Mouse (Mus musculus): ENCODE data around the gene Srxn1. TPM values are rescaled to one million over a fixed set of nuclear protein-coding genes. Genes with fewer than 3 reads are reported as not detected.

Gene Srxn1
- polyA plus RNA-seq, 1 experiment from 2014 or later, result 11.1 TPM

DNA sequence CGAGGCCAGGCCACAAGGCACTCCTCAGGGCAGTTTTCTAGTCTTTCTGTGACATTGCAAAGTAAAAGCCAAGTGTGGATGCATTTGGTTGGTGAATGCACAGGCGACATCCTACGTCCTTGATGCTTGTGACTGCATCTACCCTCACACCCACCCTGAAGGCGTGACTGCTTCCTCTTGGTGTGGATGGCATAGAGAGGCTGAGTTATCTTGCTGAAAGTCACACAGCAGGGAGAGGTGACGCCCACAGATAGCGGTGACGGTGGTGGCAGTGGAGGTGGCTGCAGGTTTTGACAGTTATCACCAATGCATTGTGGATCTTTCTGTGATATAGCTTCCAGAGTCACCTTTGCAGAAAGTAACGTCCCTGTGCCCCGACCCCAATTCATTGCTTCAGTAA lies 17.6 kb downstream of the Srxn1 start:
- H3K27ac ChIP-seq (replicated peaks), result peak overlapping the region; percentile 63
- no peaks in the 10 kb centered on the region for H3K36me3 ChIP-seq (replicated peaks)
- H3K9ac ChIP-seq, result no peak overlapping the region
- WGBS (ENCODE audit: insufficient replicate concordance), result 13% methylated on average over 9 of the region's 9 CpGs
- H3K4me3 ChIP-seq (replicated peaks), result no peak overlapping the region
- peaks cover 43% of the 10 kb centered on the region for H3K4me1 ChIP-seq (replicated peaks)
- peak; percentile 98 for ATAC-seq (ENCODE audit: insufficient read depth)
- H3K27me3 ChIP-seq, result no peaks in the 10 kb centered on the region
- H3K9me3 ChIP-seq (replicated peaks), result no peaks in the 10 kb centered on the region
- peak overlapping the region; percentile 54 for H3K4me2 ChIP-seq

- ATAC-seq (ENCODE audit: insufficient read depth), result no peak
- Histone ChIP-seq H3K9ac (no peak overlapping the region), H3K4me2 (no peak overlapping the region), H3K9me3 (replicated peaks) (no peaks in the 10 kb centered on the region), H3K36me3 (replicated peaks) (no peaks in the 10 kb centered on the region), H3K27me3 (peaks cover 28% of the 10 kb centered on the region), H3K4me1 (replicated peaks) (peaks cover 23% of the 10 kb centered on the region), H3K27ac (replicated peaks) (no peak overlapping the region), H3K4me3 (replicated peaks) (no peak overlapping the region)
- 61% methylated on average over 2 of the region's 2 CpGs for WGBS (ENCODE audit: insufficient replicate concordance)
Observed at GRCm38 (mm10) chr2:152128597-152128996, 23.3 kb downstream of the Srxn1 start.

DNA sequence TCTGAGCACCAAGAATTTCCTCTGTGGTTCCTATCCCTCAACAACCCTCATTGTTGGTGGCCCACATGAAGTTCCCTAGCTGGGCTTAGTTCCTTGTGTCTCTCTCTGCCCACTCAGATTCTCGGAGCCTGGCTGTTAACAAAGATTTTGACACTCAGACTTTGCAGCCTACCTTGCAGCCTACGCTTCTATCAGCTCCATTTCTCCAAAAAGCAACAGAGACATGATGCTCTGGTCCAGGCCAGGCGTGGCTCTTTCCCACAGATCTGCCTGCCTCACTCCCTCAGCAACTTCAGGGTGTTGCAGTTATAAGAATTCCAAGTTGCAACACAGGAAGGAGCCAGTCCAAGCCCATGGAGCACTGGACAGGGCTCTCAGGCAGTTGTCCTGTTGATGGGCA lies 24.5 kb downstream of the Srxn1 start:
- Histone ChIP-seq H3K9me3 (replicated peaks) (no peaks in the 10 kb centered on the region), H3K27ac (replicated peaks) (no peak overlapping the region), H3K27me3 (peaks cover 32% of the 10 kb centered on the region), H3K4me1 (replicated peaks) (peaks cover 11% of the 10 kb centered on the region), H3K4me3 (replicated peaks) (no peak overlapping the region), H3K9ac (no peak overlapping the region), H3K4me2 (no peak overlapping the region), H3K36me3 (replicated peaks) (no peaks in the 10 kb centered on the region)
- ATAC-seq (ENCODE audit: insufficient read depth), result no peak
- WGBS (ENCODE audit: insufficient replicate concordance), result 52% methylated on average over 3 of the region's 3 CpGs

DNA sequence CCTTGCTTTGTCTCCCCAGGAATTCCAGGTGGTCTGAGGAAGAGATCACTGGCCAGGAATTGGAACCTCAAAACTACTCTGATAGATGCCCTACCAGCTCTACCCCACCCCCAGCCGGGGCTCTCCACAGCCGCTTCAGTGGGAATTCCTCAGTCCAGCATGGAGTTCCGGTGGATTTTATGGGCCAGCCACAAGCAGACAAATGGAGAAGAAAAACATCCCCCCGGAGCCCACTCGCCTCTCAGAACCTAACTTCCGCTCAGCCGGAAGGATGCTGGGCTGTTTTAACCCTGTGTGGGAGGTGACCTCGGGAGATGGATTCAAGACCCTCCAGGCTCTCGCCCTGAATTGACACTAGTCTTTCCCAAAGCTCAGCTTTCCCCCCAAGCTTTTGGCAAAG lies 26.7 kb downstream of the Srxn1 start:
- 35% methylated on average over 9 of the region's 9 CpGs for WGBS (ENCODE audit: insufficient replicate concordance)
- Histone ChIP-seq H3K27me3 (peaks cover 38% of the 10 kb centered on the region), H3K4me3 (replicated peaks) (no peak overlapping the region), H3K4me2 (no peak overlapping the region), H3K27ac (replicated peaks) (no peak overlapping the region), H3K9ac (no peak overlapping the region), H3K9me3 (replicated peaks) (no peaks in the 10 kb centered on the region), H3K4me1 (replicated peaks) (no peaks in the 10 kb centered on the region), H3K36me3 (replicated peaks) (no peaks in the 10 kb centered on the region)
- ATAC-seq (ENCODE audit: insufficient read depth), result no peak

DNA sequence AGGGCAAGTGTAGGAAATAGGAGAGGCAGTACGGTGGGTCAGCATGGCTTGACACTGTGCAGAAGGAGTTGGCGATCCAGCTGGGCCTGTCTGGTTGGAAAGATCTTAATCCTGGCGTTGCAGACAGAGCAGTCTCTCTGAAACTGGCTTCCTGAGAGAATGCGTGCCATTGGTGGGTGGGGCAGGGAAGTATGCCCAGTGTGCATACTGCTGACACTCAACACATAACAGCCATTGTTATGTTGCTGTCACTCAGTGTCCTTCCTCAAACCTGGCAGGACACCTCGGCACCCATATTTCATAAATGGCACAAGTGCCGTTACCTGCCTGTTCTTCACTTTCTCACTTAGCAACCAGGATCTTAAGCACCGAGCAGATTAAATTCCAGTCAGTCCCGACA lies 27.4 kb downstream of the Srxn1 start:
- Histone ChIP-seq H3K4me3 (replicated peaks) (no peak overlapping the region), H3K9me3 (replicated peaks) (no peaks in the 10 kb centered on the region), H3K27me3 (peaks cover 42% of the 10 kb centered on the region), H3K4me2 (no peak overlapping the region), H3K36me3 (replicated peaks) (no peaks in the 10 kb centered on the region), H3K27ac (replicated peaks) (no peak overlapping the region), H3K9ac (no peak overlapping the region), H3K4me1 (replicated peaks) (no peaks in the 10 kb centered on the region)
- WGBS (ENCODE audit: insufficient replicate concordance), result 44% methylated on average over 8 of the region's 8 CpGs
- no peak for ATAC-seq (ENCODE audit: insufficient read depth)

GRCm38 (mm10) chr2:152139191-152139987 lies 34.1 kb downstream of the Srxn1 start:
- Histone ChIP-seq H3K4me3 (replicated peaks) (no peak overlapping the region), H3K9me3 (replicated peaks) (no peaks in the 10 kb centered on the region), H3K27me3 (peaks cover 76% of the 10 kb centered on the region), H3K9ac (no peak overlapping the region), H3K36me3 (replicated peaks) (no peaks in the 10 kb centered on the region), H3K4me2 (no peak overlapping the region), H3K4me1 (replicated peaks) (peaks cover 27% of the 10 kb centered on the region), H3K27ac (replicated peaks) (no peak overlapping the region)
- ATAC-seq (ENCODE audit: insufficient read depth), result no peak
- WGBS (ENCODE audit: insufficient replicate concordance), result 44% methylated on average over 10 of the region's 10 CpGs

- no peak for ATAC-seq (ENCODE audit: insufficient read depth)
- H3K36me3 ChIP-seq (replicated peaks), result no peaks in the 10 kb centered on the region
- no peak overlapping the region for H3K27ac ChIP-seq (replicated peaks)
- H3K27me3 ChIP-seq, result peaks cover 81% of the 10 kb centered on the region
- peaks cover 27% of the 10 kb centered on the region for H3K4me1 ChIP-seq (replicated peaks)
- no peak overlapping the region for H3K9ac ChIP-seq
- H3K4me3 ChIP-seq (replicated peaks), result no peak overlapping the region
- no peak overlapping the region for H3K4me2 ChIP-seq
- no peaks in the 10 kb centered on the region for H3K9me3 ChIP-seq (replicated peaks)
- WGBS (ENCODE audit: insufficient replicate concordance), result 53% methylated on average over 11 of the region's 11 CpGs
Observed at GRCm38 (mm10) chr2:152140941-152141340, 35.6 kb downstream of the Srxn1 start.

- Histone ChIP-seq H3K36me3 (replicated peaks) (no peaks in the 10 kb centered on the region), H3K4me1 (replicated peaks) (peaks cover 27% of the 10 kb centered on the region), H3K9me3 (replicated peaks) (no peaks in the 10 kb centered on the region), H3K27me3 (peaks cover 86% of the 10 kb centered on the region), H3K9ac (no peak overlapping the region), H3K27ac (replicated peaks) (no peak overlapping the region), H3K4me3 (replicated peaks) (peak overlapping the region; percentile 36; the same call in 1 of the 2 replicates), H3K4me2 (peak overlapping the region; percentile 46)
- WGBS (ENCODE audit: insufficient replicate concordance), result 44% methylated on average over 1 of the region's 1 CpGs
- ATAC-seq (ENCODE audit: insufficient read depth), result no peak
Observed at GRCm38 (mm10) chr2:152141491-152141890, 36.2 kb downstream of the Srxn1 start.

DNA sequence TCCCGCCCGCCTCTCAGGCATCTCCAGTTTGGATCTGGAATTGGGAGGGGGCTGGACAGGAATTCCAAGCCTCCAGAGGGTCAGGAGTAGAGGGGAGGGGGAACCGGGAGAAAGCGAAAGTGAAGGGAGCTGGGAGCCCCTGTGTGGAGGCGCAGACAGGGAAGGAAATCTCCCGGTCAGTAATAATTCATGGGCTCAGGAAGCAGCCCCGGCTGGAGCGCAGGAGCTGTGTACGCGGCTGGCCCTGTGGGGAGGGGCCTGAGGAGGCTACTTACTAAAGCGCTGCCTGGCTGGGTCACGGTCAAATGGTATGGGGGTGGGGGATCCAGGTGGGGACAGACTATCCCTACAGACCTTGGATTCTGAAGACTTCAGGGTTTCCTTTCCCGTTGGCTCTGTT lies 36.7 kb downstream of the Srxn1 start:
- WGBS (ENCODE audit: insufficient replicate concordance), result 5% methylated on average over 13 of the region's 13 CpGs
- H3K9ac ChIP-seq, result no peak overlapping the region
- no peak for ATAC-seq (ENCODE audit: insufficient read depth)
- H3K4me3 ChIP-seq (replicated peaks), result peak overlapping the region; percentile 36
- H3K4me1 ChIP-seq (replicated peaks), result peaks cover 27% of the 10 kb centered on the region
- peak overlapping the region; percentile 46 for H3K4me2 ChIP-seq
- peaks cover 92% of the 10 kb centered on the region for H3K27me3 ChIP-seq
- no peaks in the 10 kb centered on the region for H3K36me3 ChIP-seq (replicated peaks)
- no peaks in the 10 kb centered on the region for H3K9me3 ChIP-seq (replicated peaks)
- no peak overlapping the region for H3K27ac ChIP-seq (replicated peaks)

DNA sequence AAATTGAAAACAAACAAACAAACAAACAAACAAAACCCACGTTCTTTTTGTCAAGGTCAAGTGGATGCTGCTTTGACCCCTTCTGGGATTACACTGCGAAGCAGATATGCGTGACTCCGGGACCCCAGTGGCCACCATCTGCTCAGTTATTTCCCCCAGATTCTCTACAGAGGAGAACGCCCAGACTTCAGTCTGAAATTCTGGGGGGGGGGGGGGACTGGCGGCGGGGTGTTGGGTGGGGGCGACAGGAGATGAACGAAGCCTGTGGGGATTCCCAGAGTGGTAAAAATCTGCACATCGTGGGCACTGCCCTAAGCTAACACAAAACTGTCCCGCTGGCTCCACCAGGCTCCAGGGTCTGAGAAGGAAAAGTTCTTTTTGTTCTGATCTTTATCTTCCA lies 37.3 kb downstream of the Srxn1 start:
- no peak for ATAC-seq (ENCODE audit: insufficient read depth)
- peak overlapping the region; percentile 46; the same call in 1 of the 2 replicates for H3K4me2 ChIP-seq
- no peaks in the 10 kb centered on the region for H3K9me3 ChIP-seq (replicated peaks)
- no peaks in the 10 kb centered on the region for H3K36me3 ChIP-seq (replicated peaks)
- H3K27ac ChIP-seq (replicated peaks), result no peak overlapping the region
- peaks cover 95% of the 10 kb centered on the region for H3K27me3 ChIP-seq
- H3K9ac ChIP-seq, result no peak overlapping the region
- no peak overlapping the region for H3K4me3 ChIP-seq (replicated peaks)
- whole genome bisulfite sequencing (ENCODE audit: insufficient replicate concordance), result 7% methylated on average over 11 of the region's 11 CpGs
- H3K4me1 ChIP-seq (replicated peaks), result peaks cover 27% of the 10 kb centered on the region

GRCm38 (mm10) chr2:152143279-152144157 lies 38.2 kb downstream of the Srxn1 start, which contains the start of gene Tcf15:
Gene Tcf15, plus strand, starts transcription at chr2:152143561.
- H3K9me3 ChIP-seq (replicated peaks), result no peaks in the 10 kb centered on the region
- H3K4me1 ChIP-seq (replicated peaks), result peaks cover 27% of the 10 kb centered on the region
- WGBS (ENCODE audit: insufficient replicate concordance), result under 1% methylated on average over 118 of the region's 118 CpGs
- peaks cover 91% of the 10 kb centered on the region for H3K27me3 ChIP-seq
- no peak within 1 kb of the TSS for H3K27ac ChIP-seq (replicated peaks)
- peak within 1 kb of the TSS; percentile 66 for H3K4me2 ChIP-seq
- H3K4me3 ChIP-seq (replicated peaks), result peak within 1 kb of the TSS; percentile 44
- H3K36me3 ChIP-seq (replicated peaks), result no peaks in the 10 kb centered on the region
- peak; percentile 70 for ATAC-seq (ENCODE audit: insufficient read depth)
- H3K9ac ChIP-seq, result no peak within 1 kb of the TSS
